ENCODE assay signal across 10 mouse cellular contexts in the genomic region with DNA sequence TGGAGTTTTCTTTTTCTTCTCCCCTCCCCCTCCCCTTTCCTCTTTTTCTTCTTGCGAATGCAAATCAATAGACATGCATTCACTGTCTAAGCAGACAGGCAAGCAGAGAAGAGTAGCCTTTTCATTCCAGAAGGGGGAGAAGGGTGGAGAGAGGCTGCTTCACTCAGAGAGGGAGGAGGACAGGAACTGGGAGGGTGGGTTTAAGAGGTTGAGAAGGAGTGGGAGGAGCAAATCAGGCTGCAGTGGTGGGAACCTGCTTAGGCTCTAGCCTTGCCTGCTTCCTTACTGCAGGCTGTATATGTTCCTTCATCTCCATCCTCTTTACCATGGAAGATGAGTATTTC. TPM values are rescaled to one million over a fixed set of nuclear protein-coding genes. Genes with fewer than 3 reads are reported as not detected.
DNase-seq lines count a peak whose midpoint lies in the region; ATAC-seq and TF ChIP-seq lines count a peak whose summit lies in the region.
"Had no signal": no experiment of that assay in that cellular context is flagged by ENCODE, and none has a peak within 500 bp of the region (broad histone marks: within the 10 kb centered on the region; RNA-seq: fewer than 3 reads in every experiment).

No protein-coding gene starts in this region.

- peak; percentile 93 for ATAC-seq in hindbrain, embryonic 11.5 days (ENCODE audit: low FRiP score)
- ATAC-seq in midbrain, embryonic 16.5 days: 0 out of 2 replicates have a peak, but pooled peaks have one; percentile 62

- TF ChIP-seq RAD21 in CH12.LX (IDR thresholded peaks at IDR 0.05; ENCODE audit: low read depth, low read length): no peak

- DNase-seq in CH12.LX (ENCODE audit: extremely low read depth): peak; percentile 24
- peak; percentile 66 for DNase-seq in ZHBTc4 (ENCODE audit: low read depth, low spot score)
- DNase-seq in hindbrain, embryonic 11.5 days (ENCODE audit: low spot score): peak; percentile 59
- DNase-seq in heart, postnatal 25 days (ENCODE audit: low spot score): no peak
- DNase-seq in heart, postnatal 10 days: no peak
- DNase-seq in layer of hippocampus, adult 9-11 months: no peak
- DNase-seq: heart, postnatal 4 days; right cerebral cortex, postnatal 4 days; thymus, adult 18-20 months had no signal

- no peak overlapping the region for H3K9ac ChIP-seq in CH12.LX (ENCODE audit: insufficient read depth, low read depth)
- no peak overlapping the region for H3K9ac ChIP-seq in hindbrain, embryonic 11.5 days (ENCODE audit: low read depth, low read length)
- no peak overlapping the region for H3K9ac ChIP-seq in midbrain, embryonic 16.5 days (ENCODE audit: low read depth, low read length)

- intact Hi-C loops in heart, postnatal 25 days (cut with DNase I): no loop called here
- intact Hi-C loops in heart, postnatal 10 days (cut with DNase I): no loop called here

- no peak overlapping the region for H3K27ac ChIP-seq in CH12.LX (ENCODE audit: insufficient read depth, low read depth)
- peak overlapping the region; percentile 3; the same call in 1 of the 2 replicates for H3K27ac ChIP-seq in hindbrain, embryonic 11.5 days (ENCODE audit: low read depth, low read length)
- H3K27ac ChIP-seq in midbrain, embryonic 16.5 days (ENCODE audit: low read length): no peak overlapping the region

- dilution Hi-C loops in CH12.LX (cut with MboI; ENCODE audit: extremely low pct_ligation_motif_present, extremely low pct_unique_long_range_greater_than_20kb, low sequenced_read_pairs): no loop called here

- peaks cover 0 to 8% of the 10 kb centered on the region in 2 experiments; a peak in 2 of 4 replicates for H3K4me1 ChIP-seq in CH12.LX (ENCODE audit: control insufficient read depth in 1 of 2, insufficient read depth in 2 of 2)
- H3K4me1 ChIP-seq in hindbrain, embryonic 11.5 days (replicated peaks; ENCODE audit: control insufficient read depth, insufficient read depth, low read length): peaks cover 8% of the 10 kb centered on the region; the same call in 1 of the 2 replicates
- H3K4me1 ChIP-seq in midbrain, embryonic 16.5 days (ENCODE audit: control insufficient read depth, insufficient read depth, low read length): no peaks in the 10 kb centered on the region

- TF ChIP-seq EP300 in CH12.LX (IDR thresholded peaks at IDR 0.05; ENCODE audit: low read length): no peak

- H3K79me2 ChIP-seq in CH12.LX (replicated peaks; ENCODE audit: control insufficient read depth, extremely low read depth, insufficient read depth, poor library complexity, severe bottlenecking): no peaks in the 10 kb centered on the region

- peaks cover 8% of the 10 kb centered on the region for H3K27me3 ChIP-seq in CH12.LX (replicated peaks)
- no peaks in the 10 kb centered on the region for H3K27me3 ChIP-seq in hindbrain, embryonic 11.5 days (ENCODE audit: control insufficient read depth, insufficient read depth, low read length)
- H3K27me3 ChIP-seq in midbrain, embryonic 16.5 days (ENCODE audit: control insufficient read depth, insufficient read depth, low read depth, low read length): no peaks in the 10 kb centered on the region

- in situ Hi-C loops in CH12.LX (cut with MboI; ENCODE audit: low pct_ligation_motif_present, low pct_unique_long_range_greater_than_20kb, low sequenced_read_pairs): no loop called here

- H3K9me3 ChIP-seq in CH12.LX (replicated peaks; ENCODE audit: low read length): no peaks in the 10 kb centered on the region
- H3K9me3 ChIP-seq in hindbrain, embryonic 11.5 days (ENCODE audit: control insufficient read depth, low read length): no peaks in the 10 kb centered on the region
- H3K9me3 ChIP-seq in midbrain, embryonic 16.5 days (replicated peaks; ENCODE audit: control insufficient read depth, low read length, poor library complexity, severe bottlenecking): no peaks in the 10 kb centered on the region

- H3K36me3 ChIP-seq in CH12.LX (replicated peaks in 1 of 2; ENCODE audit: control insufficient read depth in 1 of 2, insufficient read depth in 1 of 2, low read length in 1 of 2): no peaks in the 10 kb centered on the region
- no peaks in the 10 kb centered on the region for H3K36me3 ChIP-seq in hindbrain, embryonic 11.5 days (ENCODE audit: control insufficient read depth, insufficient read depth, low read length)
- H3K36me3 ChIP-seq in midbrain, embryonic 16.5 days (ENCODE audit: control insufficient read depth, insufficient read depth, low read length): no peaks in the 10 kb centered on the region

- TF ChIP-seq CTCF in CH12.LX (conservative IDR thresholded peaks at IDR 0.05 in 1 of 2, IDR thresholded peaks at IDR 0.05 in 1 of 2; ENCODE audit: low read depth in 2 of 2, low read length in 2 of 2): no peak

- no peak overlapping the region for H3K4me2 ChIP-seq in CH12.LX (ENCODE audit: insufficient read depth, low read depth, poor library complexity, severe bottlenecking)
- no peak overlapping the region for H3K4me2 ChIP-seq in hindbrain, embryonic 11.5 days (replicated peaks; ENCODE audit: low read depth, low read length)
- no peak overlapping the region for H3K4me2 ChIP-seq in midbrain, embryonic 16.5 days (ENCODE audit: low read length)

- no peak overlapping the region for H3K4me3 ChIP-seq in CH12.LX (replicated peaks in 1 of 3; ENCODE audit: low read depth in 2 of 3, low read length in 2 of 3, poor library complexity in 1 of 3)
- no peak overlapping the region for H3K4me3 ChIP-seq in hindbrain, embryonic 11.5 days (ENCODE audit: low read depth, low read length)
- no peak overlapping the region for H3K4me3 ChIP-seq in midbrain, embryonic 16.5 days (ENCODE audit: low read depth, low read length)

- TF ChIP-seq POLR2A in CH12.LX (IDR thresholded peaks at IDR 0.05; ENCODE audit: low read depth, low read length): no peak

- 0% methylated on average over 1 of the region's 1 CpGs for WGBS in hindbrain, embryonic 11.5 days
- WGBS in midbrain, embryonic 16.5 days: 13% methylated on average over 1 of the region's 1 CpGs

TF ChIP-seq in CH12.LX, 34 proteins besides CTCF, POLR2A, EP300 and RAD21:
- no peak for TF ChIP-seq ZC3H11A (IDR thresholded peaks at IDR 0.05; ENCODE audit: low read depth, low read length)
- TF ChIP-seq MYC (IDR thresholded peaks at IDR 0.05; ENCODE audit: low read depth, low read length): no peak
- TF ChIP-seq ZKSCAN1 (IDR thresholded peaks at IDR 0.05; ENCODE audit: borderline replicate concordance, low read depth, low read length): no peak
- no peak for TF ChIP-seq USF1 (IDR thresholded peaks at IDR 0.05; ENCODE audit: low read depth, low read length)

RNA-seq across cellular contexts. Expression of a gene that starts 8.6 kb away (rescaled TPM):
- total RNA-seq in CH12.LX (2012; rRNA removed) (0.34 TPM in 1 of 2 replicates, not detected in the other), CH12.LX (2014; rRNA removed) (0.60 TPM in 1 of 2 replicates, not detected in the other)
- 0.19 TPM in 1 of 2 replicates, not detected in the other for polyA plus RNA-seq in CH12.LX (2012; ENCODE audit: insufficient read length, low read depth)
- polyA plus RNA-seq in hindbrain, embryonic 11.5 days (2014; fragmentation: Nextera tagmentation; extraction: Ambion mirVana): 3.3 and 5.7 TPM in 2 replicates
- 67.8 and 73.0 TPM in 2 replicates for polyA plus RNA-seq in midbrain, embryonic 16.5 days (2015; fragmentation: Nextera tagmentation; extraction: Ambion mirVana)
- under 1 TPM; 0.89 to 0.96 TPM for total RNA-seq in heart, postnatal 25 days (2021)
- 1 to 10 TPM; 1.1 to 1.7 TPM for total RNA-seq in heart, postnatal 10 days (2021)

Comparison
In these comparisons a context has a peak if more than half of its experiments do, and no peak if none do; other contexts are left out.
1. DNase-seq: peak in CH12.LX (single experiment), ZHBTc4 (single experiment) and hindbrain, embryonic 11.5 days (single experiment); none in heart, postnatal 25 days (single experiment), heart, postnatal 10 days (0 of 2) and layer of hippocampus, adult 9-11 months (single experiment).